Mouse (Mus musculus): ENCODE results near the gene Sptlc2. TPM values are rescaled to one million over a fixed set of nuclear protein-coding genes. Genes with fewer than 3 reads are reported as not detected.
"Not testable (repeated sequence)": the region's sequence is repeated elsewhere in the genome, so short reads cannot be mapped to it uniquely, and the experiment has no call there.

The Sptlc2 gene
- total RNA-seq, 2 experiments from 2014 or later: 61.4 to 64.8 TPM

DNA sequence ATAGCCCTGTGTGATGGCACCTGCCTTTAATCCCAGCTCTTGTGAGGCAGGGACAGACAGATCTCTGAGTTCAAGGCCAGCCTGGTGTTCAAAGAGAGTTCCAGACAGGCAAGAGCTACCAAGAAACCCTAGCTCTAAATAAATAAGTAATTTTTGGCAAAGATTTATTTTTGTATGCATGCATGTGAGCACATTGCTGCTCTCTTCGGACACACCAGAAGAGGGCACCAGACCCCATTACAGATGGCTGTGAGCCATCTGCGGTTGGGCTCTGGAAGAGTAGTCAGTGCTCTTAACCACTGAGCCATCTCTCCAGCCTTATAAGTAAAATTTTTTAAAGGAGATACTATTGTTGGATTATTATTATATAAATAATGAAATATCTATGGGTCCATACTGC is 40.6 kb downstream of the Sptlc2 start:
- intact Hi-C loops (cut with DNase I): no loop called here

DNA sequence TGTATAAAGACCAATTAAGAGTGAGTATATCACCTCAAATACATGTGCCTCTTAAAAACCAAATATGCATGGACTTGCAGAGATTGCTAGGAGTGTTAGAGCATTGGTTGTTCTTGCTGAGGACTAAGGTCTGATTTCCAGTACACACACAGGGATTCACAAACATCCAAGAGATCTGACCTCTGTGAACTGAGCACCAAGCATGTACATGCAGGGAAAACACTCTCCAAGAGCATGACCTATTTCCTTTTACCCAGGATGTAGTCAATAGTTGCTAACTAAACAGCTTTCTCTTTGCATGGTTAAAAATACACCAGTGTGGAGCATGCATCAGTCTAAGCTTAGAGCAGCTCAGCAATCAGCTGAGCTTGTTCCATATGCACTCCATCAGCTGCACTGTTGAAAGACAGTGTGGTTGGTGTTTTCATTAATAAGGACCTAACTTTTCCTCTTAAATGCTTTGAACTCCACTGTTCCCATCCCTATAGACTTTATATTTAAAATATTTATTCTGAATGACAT is 45.0 kb downstream of the Sptlc2 start:
- no peak for DNase-seq (ENCODE audit: extremely low spot score in 1 of 2, low spot score in 2 of 2)
- intact Hi-C loops (cut with DNase I): no loop called here

More for the DNA sequence above, 40.6 kb downstream of the Sptlc2 start:
- no peak for DNase-seq (ENCODE audit: extremely low spot score in 1 of 2, low spot score in 2 of 2)

DNA sequence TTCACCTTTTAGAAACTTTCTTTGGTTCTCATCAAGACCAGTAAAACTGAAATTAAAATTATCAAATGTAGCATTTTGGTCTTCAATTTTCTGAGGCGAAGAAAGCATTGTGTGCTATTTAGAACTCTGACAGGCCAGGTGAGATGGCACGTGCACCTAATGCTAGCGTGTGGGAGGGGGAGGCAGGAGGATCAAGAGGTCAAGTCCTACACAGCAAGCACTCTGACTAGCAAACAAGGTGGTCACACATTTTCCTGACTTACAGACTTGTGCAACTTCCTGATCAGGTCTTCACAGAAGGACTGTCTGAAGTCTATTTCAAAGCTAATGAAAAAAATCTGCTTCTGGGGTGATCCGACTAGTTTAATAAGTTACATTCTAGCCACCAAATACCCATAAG is 50.1 kb downstream of the Sptlc2 start:
- intact Hi-C loops (cut with DNase I): no loop called here
- DNase-seq (ENCODE audit: extremely low spot score in 1 of 2, low spot score in 2 of 2): no peak

DNA sequence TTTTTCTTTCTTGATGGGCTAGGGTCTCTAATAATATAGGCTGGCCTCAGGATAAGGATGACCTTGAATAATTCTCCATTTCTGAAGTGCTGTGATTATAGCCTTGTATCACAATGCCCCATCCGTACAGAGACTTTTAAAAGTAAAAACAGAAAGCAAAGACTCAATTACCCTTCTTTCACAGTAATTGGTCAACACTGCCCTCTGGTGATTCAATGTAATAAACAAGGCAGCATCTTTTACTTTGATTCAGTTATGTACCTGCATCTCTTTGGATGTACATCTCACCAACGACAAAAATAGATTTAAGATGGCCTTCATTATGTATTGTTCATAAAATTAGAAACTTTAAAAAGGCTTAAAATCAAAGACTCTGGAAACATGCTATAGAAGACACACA is 53.3 kb downstream of the Sptlc2 start:
- intact Hi-C loops (cut with DNase I): loop anchor here (2.0 kb wide), 1 partner anchor 68 kb away; the partner anchor contains the start of genes Ahsa1 and Vipas39
- no peak for DNase-seq (ENCODE audit: extremely low spot score in 1 of 2, low spot score in 2 of 2)

DNA sequence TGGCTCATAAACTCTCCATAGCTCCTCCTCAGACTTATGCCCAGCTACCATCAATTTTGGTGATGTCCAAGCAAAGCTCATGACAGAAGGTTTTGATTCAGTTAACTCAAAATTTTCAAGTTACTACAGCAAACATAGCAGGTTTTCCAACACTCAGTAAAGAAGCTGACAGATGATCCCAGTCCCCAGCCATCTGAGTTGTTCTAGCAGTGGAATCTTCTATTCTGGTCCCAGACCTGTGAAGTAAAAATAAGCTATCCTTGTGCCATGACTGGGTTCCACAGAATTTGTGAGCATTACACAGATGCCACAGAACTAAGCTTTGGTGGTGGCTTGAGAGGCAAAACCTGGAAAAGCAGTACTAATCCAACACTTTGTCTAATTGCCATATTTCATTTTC is 54.4 kb downstream of the Sptlc2 start:
- no peak for DNase-seq (ENCODE audit: extremely low spot score in 1 of 2, low spot score in 2 of 2)
- intact Hi-C loops (cut with DNase I): loop anchor here (2.0 kb wide), 1 partner anchor 67 kb away; the partner anchor contains the start of genes Ahsa1 and Vipas39

DNA sequence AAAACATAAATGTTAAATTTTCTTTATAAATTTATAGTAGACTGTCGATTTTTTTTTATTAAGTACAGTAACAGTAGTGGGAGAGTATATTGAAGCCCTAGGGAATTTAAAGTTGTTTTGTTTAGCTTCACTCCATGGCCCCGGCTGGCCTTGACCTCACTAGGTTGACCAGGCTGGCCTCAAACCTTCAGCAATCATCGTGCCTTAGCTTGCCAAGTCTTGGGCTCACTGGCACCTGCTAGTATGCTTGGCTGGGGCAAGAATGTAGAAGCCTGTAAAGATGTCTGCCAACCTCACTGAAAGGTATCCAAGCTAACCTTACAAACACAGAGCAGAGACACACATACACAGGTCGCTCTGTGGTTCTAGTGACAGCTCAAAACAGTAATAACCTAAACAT is 55.6 kb downstream of the Sptlc2 start:
- no peak for DNase-seq (ENCODE audit: extremely low spot score in 1 of 2, low spot score in 2 of 2)
- intact Hi-C loops (cut with DNase I): no loop called here

DNA sequence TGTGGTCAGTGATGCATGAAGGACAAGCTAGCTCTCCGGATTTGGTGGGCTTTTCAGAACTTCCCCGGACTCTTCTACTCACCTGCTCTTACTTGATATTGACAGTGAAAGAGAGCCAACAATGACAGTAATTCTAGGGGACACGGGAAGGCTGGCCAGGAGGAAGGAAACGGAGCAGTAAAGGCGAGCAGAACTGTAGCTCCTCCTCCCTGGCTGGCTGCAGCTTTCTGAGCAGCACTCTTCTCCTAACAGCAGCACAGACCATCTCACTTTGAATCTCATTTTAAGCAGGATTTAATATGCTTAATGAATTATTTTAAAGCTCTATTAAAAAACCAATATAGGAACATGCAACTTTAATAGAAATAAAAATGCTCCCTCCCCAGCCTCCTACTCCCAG is 56.2 kb downstream of the Sptlc2 start:
- intact Hi-C loops (cut with DNase I): no loop called here
- no peak for DNase-seq (ENCODE audit: extremely low spot score in 1 of 2, low spot score in 2 of 2)

DNA sequence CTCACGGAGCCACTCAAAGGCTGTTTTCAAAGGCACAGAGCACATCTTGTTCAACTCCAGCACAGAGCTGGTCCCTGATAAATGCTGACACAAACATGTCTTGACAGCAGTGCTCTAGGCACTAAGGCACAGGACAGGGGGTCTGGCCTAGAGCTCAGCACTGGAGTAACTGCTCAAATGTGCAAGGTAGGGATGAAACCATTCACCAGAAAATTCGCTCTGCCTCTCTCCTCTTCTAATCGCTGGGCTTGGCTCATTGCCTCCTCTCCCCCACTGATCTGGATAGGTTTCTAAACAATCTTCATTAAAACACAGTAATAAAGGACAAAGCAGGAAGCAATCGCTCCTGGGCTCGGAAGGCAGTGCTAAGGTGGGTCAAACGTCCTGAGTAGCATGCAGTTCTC is 57.1 kb downstream of the Sptlc2 start:
- intact Hi-C loops (cut with DNase I): no loop called here
- no peak for DNase-seq (ENCODE audit: extremely low spot score in 1 of 2, low spot score in 2 of 2)

DNA sequence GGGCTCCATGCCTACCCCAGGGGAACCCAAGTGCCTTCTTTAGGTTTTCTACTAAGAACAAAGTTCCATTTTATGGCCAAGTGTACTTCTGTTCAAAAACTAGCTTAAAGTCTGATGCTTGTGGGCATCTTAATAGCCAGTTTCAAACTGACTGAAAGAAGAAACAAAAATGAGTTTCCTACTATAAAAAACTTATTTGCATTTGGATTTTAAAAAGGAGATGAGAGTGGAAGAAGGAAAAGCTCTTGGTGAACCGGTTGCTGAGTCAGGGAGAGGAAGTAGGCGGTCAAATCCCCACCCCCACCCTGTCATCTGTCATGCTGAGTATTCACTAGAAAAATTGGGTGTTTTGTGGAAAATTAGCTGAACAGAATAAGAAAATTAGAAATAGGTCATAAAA is 57.9 kb downstream of the Sptlc2 start:
- DNase-seq (ENCODE audit: extremely low spot score in 1 of 2, low spot score in 2 of 2): no peak
- intact Hi-C loops (cut with DNase I): no loop called here

DNA sequence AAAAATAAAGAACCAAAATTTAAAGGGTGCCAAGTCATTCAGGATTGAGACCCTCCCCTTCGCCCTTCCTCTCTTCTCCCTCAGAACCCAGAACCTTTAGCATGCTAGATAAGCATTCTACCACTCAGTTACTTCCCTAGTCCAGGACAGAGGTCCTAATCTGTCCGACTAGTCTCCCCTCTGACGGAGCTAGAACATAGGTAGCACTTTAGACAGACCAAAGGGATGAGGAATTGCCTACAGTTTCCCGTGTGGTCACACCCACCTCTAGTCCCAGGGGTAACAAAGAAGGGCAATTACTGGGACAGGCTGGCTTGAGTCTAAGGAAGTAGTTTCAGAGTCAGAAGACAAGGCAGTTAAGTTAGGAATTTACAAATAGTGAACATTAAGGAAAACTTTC is 60.1 kb downstream of the Sptlc2 start:
- no peak for DNase-seq (ENCODE audit: extremely low spot score in 1 of 2, low spot score in 2 of 2)
- intact Hi-C loops (cut with DNase I): no loop called here

DNA sequence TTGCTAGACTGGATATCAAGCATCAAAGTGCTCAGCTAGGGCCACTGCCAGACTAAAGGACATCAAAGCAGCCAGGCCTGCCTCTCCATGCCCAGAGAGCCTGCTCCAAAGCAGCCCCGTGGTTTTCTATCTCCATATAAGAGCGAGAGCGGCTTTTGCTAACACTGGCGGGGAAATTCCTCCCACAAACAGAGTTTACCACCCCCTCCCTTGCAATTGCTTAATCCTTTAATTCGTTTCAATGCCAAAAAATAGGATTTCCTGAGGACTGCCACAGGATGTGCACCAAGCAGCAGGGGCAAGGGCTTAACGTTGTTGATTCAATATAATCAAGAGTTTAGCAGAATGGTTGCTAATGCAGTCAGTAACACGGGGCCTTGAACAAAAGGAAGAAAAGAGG is 60.5 kb downstream of the Sptlc2 start:
- no peak for DNase-seq (ENCODE audit: extremely low spot score in 1 of 2, low spot score in 2 of 2)
- intact Hi-C loops (cut with DNase I): no loop called here

DNA sequence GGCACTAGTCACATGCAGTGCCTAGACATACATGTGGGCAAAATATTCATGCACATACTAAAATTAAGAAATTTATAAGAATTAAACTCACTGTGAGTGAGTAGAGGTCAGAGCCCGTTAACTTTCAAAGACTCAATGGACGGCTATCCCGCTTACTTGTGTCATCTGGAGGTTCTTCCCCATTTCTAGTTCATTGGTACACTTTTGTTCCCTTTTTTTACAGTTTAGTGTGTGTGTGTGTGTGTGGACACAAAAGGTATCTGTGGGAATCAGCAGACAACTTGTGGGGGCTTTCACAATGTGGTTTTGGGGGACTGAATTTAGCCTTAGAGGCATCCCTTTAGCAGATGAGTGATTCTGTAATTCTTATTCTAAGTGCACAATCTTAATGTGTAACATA is 62.7 kb downstream of the Sptlc2 start:
- intact Hi-C loops (cut with DNase I): no loop called here
- DNase-seq (ENCODE audit: extremely low spot score in 1 of 2, low spot score in 2 of 2): no peak

DNA sequence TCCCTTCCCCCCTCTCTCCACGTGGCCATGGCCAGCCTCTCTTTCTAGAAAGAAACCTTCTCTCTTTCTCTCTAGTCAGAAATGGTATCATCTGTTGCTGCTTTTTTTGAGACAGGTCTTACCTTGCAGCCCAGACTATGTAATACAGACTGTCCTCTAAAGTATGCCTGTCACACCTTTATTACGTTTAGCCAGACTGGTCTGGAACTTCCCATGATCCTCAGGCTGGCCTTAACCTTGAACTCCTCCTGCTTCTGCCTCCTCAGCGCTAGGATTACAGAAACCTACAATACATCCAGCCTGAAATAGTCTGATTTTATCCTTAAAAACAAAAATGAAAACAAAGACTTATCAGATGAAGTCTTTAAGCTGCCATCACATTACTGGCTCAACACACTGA is 68.9 kb downstream of the Sptlc2 start:
- intact Hi-C loops (cut with DNase I): no loop called here
- DNase-seq (ENCODE audit: extremely low spot score in 1 of 2, low spot score in 2 of 2): no peak

DNA sequence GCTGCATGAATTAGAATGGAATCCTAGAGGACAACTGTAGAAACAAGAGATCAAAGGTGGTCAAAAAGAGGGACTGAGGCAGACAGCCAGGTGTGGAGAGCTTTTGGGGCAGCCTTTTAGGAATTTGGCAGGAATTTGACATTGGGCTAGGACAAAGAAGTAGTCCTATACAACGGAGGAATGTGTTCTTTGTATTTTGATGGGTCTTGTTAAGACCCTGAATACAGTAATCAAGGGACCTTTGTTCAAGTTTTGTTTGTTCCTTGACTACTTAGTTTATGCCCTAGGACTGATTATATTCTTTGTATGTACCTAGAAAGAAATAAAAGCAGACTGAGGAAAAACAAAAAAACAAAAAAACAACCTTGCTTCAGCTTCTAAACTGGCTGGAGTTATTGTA is 70.2 kb downstream of the Sptlc2 start:
- intact Hi-C loops (cut with DNase I): no loop called here
- DNase-seq (ENCODE audit: extremely low spot score in 1 of 2, low spot score in 2 of 2): no peak

DNA sequence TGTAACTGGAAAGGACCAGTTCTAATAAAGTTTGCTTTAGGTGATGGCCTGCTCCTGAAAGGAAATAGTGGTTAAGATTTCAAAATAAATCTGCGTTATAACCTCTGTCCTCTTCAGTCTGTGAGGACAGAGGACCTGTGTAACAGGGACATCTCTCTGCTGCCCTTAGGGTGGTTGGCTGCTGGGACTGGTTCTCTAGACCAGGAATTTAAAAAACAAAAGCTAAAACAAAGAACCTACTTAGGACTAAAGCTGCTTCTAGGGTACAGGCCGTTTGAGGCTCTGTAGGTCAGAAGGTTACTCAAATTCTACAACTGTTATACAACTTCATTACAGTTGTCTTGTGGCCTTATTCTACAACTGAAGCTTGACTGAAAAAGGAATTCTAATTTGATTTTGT is 75.1 kb downstream of the Sptlc2 start:
- intact Hi-C loops (cut with DNase I): no loop called here
- DNase-seq (ENCODE audit: extremely low spot score in 1 of 2, low spot score in 2 of 2): no peak

DNA sequence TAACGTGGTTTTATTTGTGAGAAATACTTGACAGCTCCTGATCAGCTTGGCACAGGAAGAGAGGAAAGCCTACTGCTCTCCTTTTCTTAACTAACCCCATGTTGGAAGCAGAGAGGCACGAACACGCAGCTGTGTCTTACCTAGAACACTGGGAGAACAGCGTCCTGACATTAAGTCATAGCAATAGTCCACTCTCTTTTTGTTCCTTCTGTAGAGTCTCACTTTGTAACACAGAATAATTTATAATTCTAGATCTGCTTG is 81.6 kb downstream of the Sptlc2 start:
- intact Hi-C loops (cut with DNase I); DNase-seq (ENCODE audit: extremely low spot score in 1 of 2, low spot score in 2 of 2): not testable (repeated sequence)

DNA sequence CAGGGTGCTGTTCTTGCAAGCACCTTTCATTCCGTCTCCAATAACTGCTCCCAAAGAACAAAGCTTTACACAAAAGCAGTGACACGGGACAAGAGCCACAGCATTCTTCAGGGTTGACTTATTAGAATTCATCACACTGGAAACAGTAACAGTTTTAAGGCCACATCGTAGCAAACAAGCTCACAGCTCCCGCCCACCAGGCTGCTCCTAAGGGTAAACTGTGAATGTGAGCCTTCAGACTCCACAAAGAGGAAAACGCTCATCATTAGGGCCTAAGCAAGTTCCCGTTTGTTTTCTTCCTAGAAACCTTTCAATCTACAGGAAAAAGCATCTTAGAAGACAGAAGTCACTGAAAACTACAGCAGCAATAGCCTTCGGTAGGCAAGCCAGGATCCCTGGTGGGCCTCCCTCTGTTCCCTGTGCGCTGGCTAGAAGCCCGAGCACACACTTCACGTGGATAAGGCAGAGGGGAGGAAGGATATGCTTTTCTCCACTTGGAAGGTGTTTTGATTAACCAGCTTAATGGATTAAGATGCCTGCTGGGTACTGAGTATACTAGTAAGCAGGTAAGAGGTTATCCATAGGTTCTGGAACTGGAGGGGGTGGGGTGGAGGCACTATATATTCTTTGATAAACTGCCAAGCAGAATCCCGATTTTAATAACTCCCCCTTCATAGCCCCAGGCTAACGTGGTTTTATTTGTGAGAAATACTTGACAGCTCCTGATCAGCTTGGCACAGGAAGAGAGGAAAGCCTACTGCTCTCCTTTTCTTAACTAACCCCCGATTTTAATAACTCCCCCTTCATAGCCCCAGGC is 82.2 kb downstream of the Sptlc2 start:
- intact Hi-C loops (cut with DNase I): no loop called here
- DNase-seq (ENCODE audit: extremely low spot score in 1 of 2, low spot score in 2 of 2): no peak

DNA sequence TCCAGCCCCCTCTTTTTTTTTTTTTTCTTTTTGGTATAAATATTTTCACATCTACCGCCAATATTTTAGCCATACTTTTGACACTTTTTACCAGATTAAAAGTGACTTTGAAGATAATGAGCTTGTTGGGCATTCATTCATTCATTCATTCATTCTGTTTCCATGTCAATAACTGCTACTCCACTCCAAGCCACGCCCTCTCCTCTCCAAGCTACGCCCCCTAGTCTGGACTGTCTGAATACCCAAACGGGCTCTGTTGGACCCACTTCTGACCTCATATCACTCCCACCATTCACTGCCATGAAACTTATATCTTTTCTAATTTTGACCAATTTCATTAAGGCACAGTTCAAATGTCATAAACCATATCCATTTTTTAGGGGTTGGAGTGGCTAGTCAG is 87.0 kb downstream of the Sptlc2 start:
- DNase-seq (ENCODE audit: extremely low spot score in 1 of 2, low spot score in 2 of 2): no peak
- intact Hi-C loops (cut with DNase I): no loop called here

DNA sequence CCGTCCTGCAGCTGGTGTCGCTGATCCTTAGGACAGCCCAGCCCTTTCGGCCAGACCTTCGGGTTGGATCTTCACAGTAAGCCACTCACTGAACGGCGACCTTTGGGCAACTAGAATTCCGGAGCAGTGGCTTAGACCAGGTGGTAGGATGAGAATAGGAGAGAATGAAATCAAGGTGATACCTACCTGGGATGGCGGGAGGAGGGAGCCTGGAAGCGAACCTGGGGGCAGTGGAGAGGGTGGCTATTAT is 87.8 kb downstream of the Sptlc2 start:
- intact Hi-C loops (cut with DNase I): no loop called here
- DNase-seq (ENCODE audit: extremely low spot score in 1 of 2, low spot score in 2 of 2): no peak

DNA sequence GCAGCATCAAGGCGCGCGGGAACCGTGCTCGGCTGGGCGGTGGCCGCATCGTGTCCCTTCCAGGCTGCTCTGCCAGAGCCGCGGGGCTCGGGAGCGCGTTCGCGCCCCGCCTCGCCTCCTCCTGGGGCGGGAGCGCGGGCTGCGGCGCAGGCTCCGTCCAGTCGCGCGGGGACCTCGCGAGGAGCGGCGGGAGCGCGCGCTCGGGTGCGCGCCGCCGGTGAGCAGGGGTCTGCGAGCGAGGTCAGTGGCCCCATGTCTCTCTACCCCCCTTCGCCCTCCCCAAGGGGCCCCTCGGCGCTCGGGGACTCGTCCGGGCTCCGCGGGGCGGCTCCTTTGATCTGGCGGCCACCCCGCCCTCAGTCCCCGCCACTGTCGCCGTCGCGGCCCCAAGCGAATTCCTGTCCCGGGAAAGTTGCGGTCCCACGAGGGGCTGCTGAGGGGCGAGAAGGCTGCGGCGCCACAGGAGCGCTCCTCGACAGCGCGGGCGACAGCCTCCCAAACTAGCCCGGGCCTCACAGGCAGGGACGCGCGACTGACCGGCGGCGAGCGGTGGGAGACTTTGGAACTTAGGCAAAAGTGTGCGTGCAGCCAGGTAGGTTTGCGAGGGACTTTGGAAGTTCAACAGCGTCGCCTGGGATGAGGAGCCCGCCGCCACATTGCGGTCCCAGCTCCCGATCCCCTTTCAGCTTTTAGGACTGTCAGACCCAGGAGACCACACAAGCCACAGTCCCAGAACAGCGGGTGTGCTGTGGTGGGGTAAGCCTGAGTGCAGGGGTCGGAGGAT is 88.3 kb downstream of the Sptlc2 start, which contains the start of gene Ism2:
Gene Ism2, minus strand, starts transcription at position 49 of the 784 bp plus-strand sequence.
- intact Hi-C loops (cut with DNase I): no loop called here
- no peak for DNase-seq (ENCODE audit: extremely low spot score in 1 of 2, low spot score in 2 of 2)

Data from left cerebral cortex, postnatal 10 days (tissue).